Mouse (Mus musculus) heart, embryonic 14.5 days (tissue): ENCODE measurements around the gene Kng2. TPM values are rescaled to one million over a fixed set of nuclear protein-coding genes. Genes with fewer than 3 reads are reported as not detected.
"Not testable (repeated sequence)": the region's sequence is repeated elsewhere in the genome, so short reads cannot be mapped to it uniquely, and the experiment has no call there.

ENCODE experiments used
- ATAC-seq: fragments of 200-750 bp; cut with Nextera tagmentation; 2 replicates; pipeline ENCODE4 v1.8.0; 2017; ENCODE audit warnings: low read depth, moderate TSS enrichment; ENCODE audit not compliant: insufficient number of reproducible peaks, insufficient read depth, low FRiP score
- H3K27ac ChIP-seq, 2 experiments: fragments of 200-500 bp in 1 of 2; fragments of 300-500 bp in 1 of 2; sonication (generic) in 1 of 2; replicated peaks in 1 of 2; 2 replicates each; pipeline ENCODE4 v1.5.1; 2012 to 2014; ENCODE audit warnings: low read depth in 2 of 2, low read length in 2 of 2, control low read depth in 1 of 2, mild to moderate bottlenecking in 1 of 2, mixed read lengths in 1 of 2; ENCODE audit not compliant: control insufficient read depth in 1 of 2, insufficient read depth in 1 of 2
- H3K27me3 ChIP-seq: fragments of 300-500 bp; sonication (generic); 2 replicates; pipeline ENCODE4 v1.6.1; 2014; ENCODE audit warnings: mild to moderate bottlenecking, low read length, control low read depth; ENCODE audit not compliant: control insufficient read depth, insufficient read depth
- H3K36me3 ChIP-seq: fragments of 300-500 bp; sonication (generic); 2 replicates; pipeline ENCODE4 v1.6.1; 2014; ENCODE audit warnings: mild to moderate bottlenecking, control low read depth, low read length, mixed read lengths; ENCODE audit not compliant: control insufficient read depth, insufficient read depth
- H3K4me1 ChIP-seq, 2 experiments: fragments of 200-500 bp in 1 of 2; fragments of 300-500 bp in 1 of 2; sonication (generic) in 1 of 2; 2 replicates each; pipeline ENCODE4 v1.6.1; 2012 to 2014; ENCODE audit warnings: low read length in 2 of 2, control low read depth in 1 of 2, mixed read lengths in 1 of 2; ENCODE audit not compliant: control insufficient read depth in 2 of 2, insufficient read depth in 2 of 2
- H3K4me2 ChIP-seq: fragments of 300-500 bp; sonication (generic); 2 replicates; pipeline ENCODE4 v1.6.1; 2014; ENCODE audit warnings: mild to moderate bottlenecking, low read length
- H3K4me3 ChIP-seq, 2 experiments: fragments of 200-500 bp in 1 of 2; fragments of 300-500 bp in 1 of 2; sonication (generic) in 1 of 2; 2 replicates each; pipeline ENCODE4 v1.5.1; 2012 to 2014; ENCODE audit warnings: low read length in 2 of 2, mild to moderate bottlenecking in 2 of 2, control low read depth in 1 of 2, low read depth in 1 of 2, moderate library complexity in 1 of 2; ENCODE audit not compliant: control insufficient read depth in 1 of 2, insufficient read depth in 1 of 2
- H3K9ac ChIP-seq: fragments of 300-500 bp; sonication (generic); 2 replicates; pipeline ENCODE4 v1.6.1; 2014; ENCODE audit warnings: mild to moderate bottlenecking, low read length
- H3K9me3 ChIP-seq: fragments of 300-500 bp; sonication (generic); 2 replicates; pipeline ENCODE4 v1.6.1; 2016; ENCODE audit warnings: low read length, control low read depth; ENCODE audit not compliant: control insufficient read depth
- WGBS: fragments of 180-500 bp; shearing (Covaris S2); extraction: QIAGEN DNeasy Blood & Tissue Kit; methylation state at CpG from one replicate; pipeline ENCODE4 v1.1.7; 2014; 5-methylcytosine and 5-hydroxymethylcytosine counted together
- polyA plus RNA-seq: library from polyadenylated mRNA; unstranded; fragments of >200 nt; fragmentation: Nextera tagmentation; extraction: Ambion mirVana; gene quantifications from 2 replicates; pipeline ENCODE4 v1.2.1, GENCODE M21; 2014

Gene Kng2
- polyA plus RNA-seq: not detected in 2 replicates

- ATAC-seq, H3K9ac ChIP-seq: not testable (repeated sequence)
- 80% methylated on average over 3 of the region's 3 CpGs for WGBS
These were observed at the start of gene Kng2 for GRCm38 (mm10) chr16:23028966-23029600. TSS of gene Kng2 (minus strand) at chr16:23029482.

GRCm38 (mm10) chr16:23077516-23077915 is 48.2 kb upstream of the Kng2 start:
- 82% methylated on average over 6 of the region's 6 CpGs for WGBS

More at GRCm38 (mm10) chr16:23028966-23029600, at the start of gene Kng2:
- H3K4me2 ChIP-seq, H3K4me3 ChIP-seq, H3K4me1 ChIP-seq, H3K27ac ChIP-seq, H3K36me3 ChIP-seq, H3K9me3 ChIP-seq, H3K27me3 ChIP-seq: not testable (repeated sequence)

DNA sequence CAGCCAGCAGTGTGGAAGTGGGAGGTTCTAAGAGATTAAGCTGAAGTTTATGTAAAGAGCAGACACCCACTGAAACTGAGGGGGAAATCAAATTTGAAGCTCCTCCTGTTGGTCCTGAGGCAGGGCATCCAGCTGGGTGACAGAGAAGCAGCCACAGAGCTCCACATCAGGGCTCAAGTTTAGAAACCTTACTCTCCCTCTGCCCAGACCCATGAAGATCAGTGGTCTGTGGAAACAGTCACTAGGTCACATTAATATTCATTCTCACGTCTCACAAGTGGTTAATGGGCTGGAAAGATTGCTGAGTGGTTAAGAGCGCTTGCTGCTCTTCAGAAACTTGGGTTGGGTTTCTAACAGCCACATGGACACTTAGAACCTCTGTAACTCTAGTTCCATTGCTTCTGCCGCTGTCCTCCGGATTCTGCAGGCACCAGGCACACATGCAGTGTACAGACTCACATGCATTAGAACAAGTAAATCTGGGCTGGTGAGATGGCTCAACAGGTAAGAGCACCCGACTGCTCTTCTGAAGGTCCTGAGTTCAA is 31.6 kb upstream of the Kng2 start:
- H3K4me2 ChIP-seq, ATAC-seq, H3K27me3 ChIP-seq, H3K4me3 ChIP-seq, H3K27ac ChIP-seq, H3K9me3 ChIP-seq, H3K9ac ChIP-seq, H3K4me1 ChIP-seq, H3K36me3 ChIP-seq: not testable (repeated sequence)
- 80% methylated on average over 5 of the region's 5 CpGs for WGBS

More at GRCm38 (mm10) chr16:23077516-23077915, 48.2 kb upstream of the Kng2 start:
- H3K4me1 ChIP-seq, H3K4me2 ChIP-seq, H3K4me3 ChIP-seq, H3K9ac ChIP-seq, H3K27ac ChIP-seq, H3K36me3 ChIP-seq, ATAC-seq, H3K9me3 ChIP-seq, H3K27me3 ChIP-seq: not testable (repeated sequence)

GRCm38 (mm10) chr16:23059630-23060029 is 30.3 kb upstream of the Kng2 start:
- not testable (repeated sequence) for H3K4me2 ChIP-seq, H3K9ac ChIP-seq, H3K4me1 ChIP-seq, H3K9me3 ChIP-seq, H3K27ac ChIP-seq, ATAC-seq, H3K36me3 ChIP-seq, H3K4me3 ChIP-seq, H3K27me3 ChIP-seq
- WGBS: 66% methylated on average over 4 of the region's 4 CpGs

DNA sequence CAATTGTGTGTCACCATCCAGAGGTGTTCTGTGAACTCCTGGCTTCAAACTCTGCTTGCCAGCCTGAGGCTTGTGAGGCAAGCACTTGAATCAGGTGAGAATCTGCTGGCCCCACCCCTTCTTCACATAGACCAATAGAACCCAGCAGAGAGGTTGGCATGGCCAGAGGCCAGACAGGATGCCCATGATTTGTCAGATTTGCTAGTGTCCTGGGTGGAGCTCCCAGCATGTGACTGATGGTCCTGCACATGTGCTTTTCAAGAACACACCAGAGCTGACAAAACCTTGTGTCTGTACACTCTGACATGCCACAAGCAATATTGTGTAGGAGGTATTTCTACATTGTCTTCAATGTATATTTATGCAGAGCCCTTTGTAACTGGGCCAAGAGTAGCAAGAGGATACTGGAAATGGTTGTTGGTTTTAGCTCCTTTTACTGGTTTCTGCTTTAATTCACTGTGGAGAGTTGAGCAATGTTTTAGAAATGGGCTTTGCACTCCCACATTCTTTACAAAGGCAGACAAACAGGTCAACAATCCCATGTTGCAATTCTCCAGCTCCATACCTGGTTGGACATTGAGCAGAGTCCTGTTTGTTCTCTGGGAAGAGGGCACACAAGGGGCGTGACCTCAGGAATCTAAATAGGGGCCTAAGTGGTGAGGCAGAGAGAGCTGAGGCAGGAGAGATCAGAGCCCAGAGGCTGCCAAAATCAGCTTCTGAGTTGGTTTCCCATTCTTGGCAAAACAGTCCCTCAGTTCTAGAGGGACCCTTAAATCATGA is 28.6 kb upstream of the Kng2 start, which contains the start of gene Kng1:
Gene Kng1 (plus strand): TSS at position 198 of the 780 bp plus-strand sequence.
- ATAC-seq, H3K4me3 ChIP-seq, H3K27me3 ChIP-seq, H3K9me3 ChIP-seq, H3K36me3 ChIP-seq, H3K4me1 ChIP-seq, H3K9ac ChIP-seq, H3K27ac ChIP-seq, H3K4me2 ChIP-seq: not testable (repeated sequence)
- 75% methylated on average over 1 of the region's 1 CpGs for WGBS

DNA sequence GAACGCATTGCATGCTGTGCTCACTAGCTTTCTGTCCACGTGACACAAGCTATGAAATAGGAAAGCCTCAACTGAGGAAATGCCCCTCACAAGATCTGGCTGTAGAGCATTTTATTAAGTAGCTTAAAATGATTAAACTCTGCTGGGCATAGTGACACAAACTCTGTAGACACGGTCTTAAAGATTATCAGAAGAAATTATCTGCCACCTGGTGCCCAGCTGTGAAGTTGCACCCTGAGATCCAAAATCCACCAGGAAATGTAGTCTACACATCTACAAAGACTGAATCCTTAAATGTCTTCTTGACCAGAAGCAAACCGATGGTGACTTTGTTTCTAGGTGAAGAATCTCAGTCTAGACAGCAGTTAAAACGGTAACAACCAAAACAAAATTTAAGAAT is 17.0 kb upstream of the Kng2 start:
- ATAC-seq: no peak
- H3K27me3 ChIP-seq: no peaks in the 10 kb centered on the region
- H3K4me1 ChIP-seq: no peaks in the 10 kb centered on the region
- no peaks in the 10 kb centered on the region for H3K36me3 ChIP-seq
- 64% methylated on average over 5 of the region's 5 CpGs for WGBS
- H3K9ac ChIP-seq: no peak overlapping the region
- H3K27ac ChIP-seq: no peak overlapping the region
- H3K4me3 ChIP-seq: no peak overlapping the region
- H3K9me3 ChIP-seq: no peaks in the 10 kb centered on the region
- H3K4me2 ChIP-seq: no peak overlapping the region

DNA sequence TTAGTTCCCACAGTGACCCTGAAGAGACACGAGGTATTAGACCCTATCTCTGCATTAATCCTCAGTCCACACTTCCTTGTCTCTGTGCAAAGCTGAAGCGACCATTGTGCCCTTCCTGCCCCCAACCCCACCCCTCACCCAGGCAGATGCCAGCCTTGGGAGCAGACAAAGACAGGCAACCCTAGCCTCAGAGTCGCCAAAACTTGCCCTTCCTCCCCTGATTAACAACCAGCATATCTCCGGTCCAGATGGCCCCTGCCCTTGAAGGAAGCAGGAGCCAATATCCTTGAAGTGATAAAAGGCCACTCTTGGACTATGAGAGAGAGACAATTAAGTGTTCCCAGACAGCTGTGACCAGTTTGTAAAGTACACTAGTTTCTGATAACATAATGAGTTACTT is 11.6 kb upstream of the Kng2 start:
- Histone ChIP-seq H3K4me2 (no peak overlapping the region), H3K9me3 (no peaks in the 10 kb centered on the region), H3K27ac (no peak overlapping the region), H3K4me3 (no peak overlapping the region), H3K4me1 (peaks cover 0 to 2% of the 10 kb centered on the region in 2 experiments; a peak in 1 of 4 replicates), H3K36me3 (no peaks in the 10 kb centered on the region), H3K9ac (no peak overlapping the region), H3K27me3 (no peaks in the 10 kb centered on the region)
- no peak for ATAC-seq
- WGBS: 17% methylated on average over 4 of the region's 4 CpGs
